Mouse (Mus musculus): ENCODE data around the gene Sort1. TPM values are rescaled to one million over a fixed set of nuclear protein-coding genes. Genes with fewer than 3 reads are reported as not detected.

Gene Sort1
- polyA plus RNA-seq, 1 experiment from 2014 or later: 19.4 TPM

DNA sequence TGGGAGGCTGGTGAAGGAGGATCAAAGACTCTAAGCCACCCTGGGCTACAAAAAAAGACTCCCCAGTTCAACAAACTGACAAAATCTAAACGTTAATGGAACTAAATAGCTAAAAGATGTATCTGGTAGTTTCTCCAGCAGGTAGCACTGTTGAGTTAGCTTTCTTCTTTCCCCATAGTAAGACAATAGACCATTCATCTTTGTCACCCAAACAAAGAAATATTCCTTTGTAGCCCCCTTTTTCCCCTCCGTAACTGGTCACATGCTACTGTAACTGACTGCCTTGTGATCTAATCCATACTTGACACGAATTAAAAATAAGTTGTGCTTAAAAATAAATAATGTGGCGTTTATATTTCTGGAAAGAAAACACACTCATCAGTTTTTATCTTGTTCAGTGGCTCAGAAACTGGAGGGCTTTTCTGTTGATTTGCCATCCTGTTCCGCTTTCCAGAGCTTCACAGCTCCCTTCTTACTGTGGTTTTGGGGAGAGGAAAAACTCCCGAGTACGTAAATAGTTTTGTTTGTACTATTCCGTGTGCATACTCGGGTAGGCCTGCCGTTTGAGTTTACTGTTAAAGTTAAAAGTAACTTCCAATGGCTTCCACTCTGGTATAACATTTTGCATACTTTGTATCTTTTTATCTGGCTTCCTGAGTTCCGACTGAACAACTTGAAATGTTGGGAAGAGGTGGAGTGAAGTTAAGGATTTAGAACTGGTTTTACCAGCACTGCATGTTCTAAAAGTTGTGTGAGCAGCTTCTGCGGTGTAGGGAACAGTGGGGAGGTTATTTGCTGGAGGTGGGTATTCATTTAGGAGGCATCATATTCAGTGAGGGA is 1.3 kb upstream of the Sort1 start:
- Histone ChIP-seq H3K27me3 (ENCODE audit: control insufficient read depth, insufficient read depth, low read length) (no peaks in the 10 kb centered on the region), H3K27ac (ENCODE audit: low read depth, low read length) (peak overlapping the region; percentile 79), H3K9me3 (ENCODE audit: control insufficient read depth, low read length) (no peaks in the 10 kb centered on the region), H3K4me1 (ENCODE audit: control insufficient read depth, insufficient read depth, low read length) (peaks cover 37% of the 10 kb centered on the region; the same call in 1 of the 2 replicates), H3K9ac (replicated peaks; ENCODE audit: low read depth, low read length) (0 out of 2 replicates have a peak overlapping the region, but pooled peaks have one; percentile 32), H3K4me2 (ENCODE audit: low read depth, low read length) (peak overlapping the region; percentile 44), H3K36me3 (ENCODE audit: control insufficient read depth, insufficient read depth, low read length) (peaks cover 2% of the 10 kb centered on the region; the same call in 1 of the 2 replicates), H3K4me3 (ENCODE audit: low read depth, low read length) (no peak overlapping the region)
- WGBS: 26% methylated on average over 12 of the region's 12 CpGs
- no peak for ATAC-seq (ENCODE audit: low read depth)

DNA sequence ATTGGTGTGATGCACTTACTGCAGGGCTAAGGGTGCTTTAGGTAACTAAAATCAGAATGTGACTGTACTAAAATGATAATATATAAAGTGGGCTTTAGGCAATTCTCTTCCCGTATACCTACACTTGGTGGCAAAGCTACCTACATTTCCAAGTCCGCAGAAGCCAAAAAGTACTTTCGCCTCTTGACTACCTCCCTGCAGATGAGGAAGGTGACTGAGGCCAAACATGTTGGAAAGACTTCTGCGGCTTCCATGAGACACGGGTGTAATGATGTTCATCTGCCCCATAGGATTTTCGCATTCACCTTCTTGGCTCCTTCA is 681 bp upstream of the Sort1 start:
- ATAC-seq (ENCODE audit: low read depth): no peak
- H3K27me3 ChIP-seq (ENCODE audit: control insufficient read depth, insufficient read depth, low read length): no peaks in the 10 kb centered on the region

DNA sequence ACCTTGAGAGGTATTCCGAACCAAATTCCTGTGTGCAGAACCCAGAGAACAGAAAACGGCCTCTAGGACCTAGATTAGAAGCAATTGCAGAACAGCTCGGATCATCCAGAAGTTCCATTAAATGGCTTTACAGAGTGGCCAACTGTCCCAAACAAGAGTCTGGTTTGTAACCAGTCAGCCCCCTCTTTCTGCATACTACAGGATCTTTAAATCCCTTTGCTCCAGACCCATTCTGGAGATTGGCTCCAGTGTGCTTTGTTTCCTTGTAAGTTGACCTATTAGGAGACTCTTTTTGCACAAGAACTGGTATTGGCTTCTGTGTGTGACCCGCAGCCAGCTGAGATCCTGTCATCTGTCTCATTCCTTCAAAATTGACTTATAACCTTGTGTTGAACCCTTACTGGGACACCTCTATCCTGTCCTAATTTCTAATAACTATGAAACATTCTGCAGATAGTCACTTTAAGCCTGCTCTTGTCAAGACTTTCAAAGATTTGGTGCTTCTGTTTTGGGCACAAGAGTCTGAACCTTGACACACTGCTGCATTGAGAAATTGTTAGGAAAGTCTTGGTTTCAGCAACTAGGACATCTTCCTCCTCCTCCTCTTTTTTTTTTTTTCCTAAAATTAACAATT is 1.3 kb downstream of the Sort1 start:
- Histone ChIP-seq H3K9me3 (ENCODE audit: control insufficient read depth, low read length) (no peaks in the 10 kb centered on the region), H3K4me2 (ENCODE audit: low read depth, low read length) (peak overlapping the region; percentile 70), H3K27ac (ENCODE audit: low read depth, low read length) (no peak overlapping the region), H3K36me3 (ENCODE audit: control insufficient read depth, insufficient read depth, low read length) (no peaks in the 10 kb centered on the region), H3K9ac (replicated peaks; ENCODE audit: low read depth, low read length) (peak overlapping the region; percentile 99; the same call in 1 of the 2 replicates), H3K27me3 (ENCODE audit: control insufficient read depth, insufficient read depth, low read length) (no peaks in the 10 kb centered on the region), H3K4me1 (ENCODE audit: control insufficient read depth, insufficient read depth, low read length) (peaks cover 53% of the 10 kb centered on the region), H3K4me3 (ENCODE audit: low read depth, low read length) (peak overlapping the region; percentile 99)
- no peak for ATAC-seq (ENCODE audit: low read depth)
- WGBS: 55% methylated on average over 4 of the region's 4 CpGs

More for the DNA sequence above, 681 bp upstream of the Sort1 start:
- H3K9me3 ChIP-seq (ENCODE audit: control insufficient read depth, low read length): no peaks in the 10 kb centered on the region
- H3K4me1 ChIP-seq (ENCODE audit: control insufficient read depth, insufficient read depth, low read length): peaks cover 43% of the 10 kb centered on the region
- H3K4me2 ChIP-seq (ENCODE audit: low read depth, low read length): peak overlapping the region; percentile 44
- peak overlapping the region; percentile 79 for H3K27ac ChIP-seq (ENCODE audit: low read depth, low read length)
- WGBS: 9% methylated on average over 6 of the region's 6 CpGs
- H3K9ac ChIP-seq (replicated peaks; ENCODE audit: low read depth, low read length): peak overlapping the region; percentile 99
- peak overlapping the region; percentile 99 for H3K4me3 ChIP-seq (ENCODE audit: low read depth, low read length)
- peaks cover 2% of the 10 kb centered on the region; the same call in 1 of the 2 replicates for H3K36me3 ChIP-seq (ENCODE audit: control insufficient read depth, insufficient read depth, low read length)

DNA sequence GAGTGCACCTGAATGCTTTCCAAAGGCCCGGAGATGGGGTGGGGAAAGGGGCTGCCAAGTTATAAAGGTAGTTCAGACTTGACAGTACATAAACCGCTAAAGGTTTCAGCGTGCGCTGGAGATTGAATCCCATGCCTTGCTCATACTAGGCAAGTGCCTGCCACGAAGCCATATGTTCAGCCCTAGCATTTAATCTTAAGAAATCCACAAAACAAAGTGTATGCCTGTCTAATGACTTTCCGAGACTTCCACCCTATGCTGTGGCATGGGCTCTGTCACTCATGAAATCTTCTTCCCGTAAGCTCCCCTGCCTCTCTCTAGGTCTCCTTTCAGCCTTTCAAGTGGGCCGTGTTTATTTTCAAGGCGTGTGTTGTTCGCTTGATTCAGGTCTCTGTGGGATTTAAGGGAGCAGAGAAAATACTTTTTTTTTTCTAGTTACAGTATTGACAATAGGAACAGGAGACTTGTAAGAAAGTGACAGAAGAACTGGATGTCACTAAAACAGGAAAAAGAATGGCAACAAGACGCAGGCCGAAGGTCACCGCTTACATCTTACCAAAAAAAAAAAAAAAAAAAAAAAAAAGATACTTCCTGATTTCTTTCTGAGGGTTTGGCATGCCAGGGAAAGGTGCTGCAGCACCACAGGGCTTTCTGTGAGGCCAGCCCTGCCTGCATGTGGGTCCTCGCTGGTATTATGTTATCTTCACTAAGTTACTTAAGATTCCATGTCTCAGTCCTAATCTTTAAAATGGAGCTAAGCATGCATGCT is 3.0 kb downstream of the Sort1 start:
- WGBS: 61% methylated on average over 14 of the region's 14 CpGs
- Histone ChIP-seq H3K36me3 (ENCODE audit: control insufficient read depth, insufficient read depth, low read length) (no peaks in the 10 kb centered on the region), H3K27ac (ENCODE audit: low read depth, low read length) (no peak overlapping the region), H3K9me3 (ENCODE audit: control insufficient read depth, low read length) (no peaks in the 10 kb centered on the region), H3K9ac (replicated peaks; ENCODE audit: low read depth, low read length) (no peak overlapping the region), H3K4me1 (ENCODE audit: control insufficient read depth, insufficient read depth, low read length) (peaks cover 56% of the 10 kb centered on the region), H3K4me3 (ENCODE audit: low read depth, low read length) (no peak overlapping the region), H3K4me2 (ENCODE audit: low read depth, low read length) (no peak overlapping the region), H3K27me3 (ENCODE audit: control insufficient read depth, insufficient read depth, low read length) (no peaks in the 10 kb centered on the region)
- ATAC-seq (ENCODE audit: low read depth): no peak

DNA sequence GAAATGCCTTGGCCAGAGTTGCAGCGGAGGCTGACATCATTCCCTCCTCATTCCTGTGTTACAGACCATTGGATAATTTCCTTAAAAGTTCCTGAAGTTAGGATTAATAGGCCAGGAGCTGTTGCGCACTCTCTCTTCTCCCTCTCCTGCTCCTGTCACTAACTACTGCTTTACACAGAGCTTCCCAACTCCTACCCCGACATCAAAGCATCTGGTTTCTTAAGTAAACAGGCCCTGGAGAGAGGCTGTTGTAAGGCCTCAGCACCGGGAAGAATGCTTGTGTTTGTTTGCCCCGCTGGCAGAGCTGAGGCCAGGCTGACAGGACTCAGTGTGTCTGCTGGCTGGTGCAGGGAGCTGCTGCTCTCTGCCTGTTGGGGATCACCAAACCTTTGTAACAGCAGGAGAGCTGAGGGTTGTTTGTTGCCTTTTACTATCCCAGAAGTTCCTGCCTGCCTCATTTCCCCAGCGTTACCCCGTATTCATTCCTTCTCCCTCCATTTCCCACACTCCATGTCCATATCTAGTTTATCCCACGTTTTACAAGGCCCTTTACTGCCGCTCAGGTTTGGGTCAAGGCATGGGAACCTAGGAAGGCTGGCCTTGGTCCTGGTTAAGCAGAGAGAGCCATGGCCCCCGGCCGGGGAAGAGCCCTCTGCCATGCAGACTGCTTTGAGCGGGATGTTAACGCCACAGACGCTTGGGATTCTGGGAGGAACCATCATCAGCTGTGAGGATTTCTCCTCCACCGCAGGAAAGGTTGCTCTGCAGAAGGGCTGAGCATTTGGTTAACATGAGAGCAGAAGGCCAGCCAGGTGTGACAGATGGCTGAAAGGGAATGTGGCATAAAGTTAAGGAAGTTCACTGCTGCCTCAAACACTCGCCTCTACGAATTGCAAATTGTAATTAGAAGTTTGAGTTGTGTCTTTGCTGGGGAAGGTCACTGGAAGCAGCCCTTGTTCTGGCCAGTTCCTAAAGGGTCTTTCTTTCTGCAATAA is 4.2 kb downstream of the Sort1 start:
- Histone ChIP-seq H3K4me1 (ENCODE audit: control insufficient read depth, insufficient read depth, low read length) (peaks cover 49% of the 10 kb centered on the region), H3K27ac (ENCODE audit: low read depth, low read length) (peak overlapping the region; percentile 22), H3K27me3 (ENCODE audit: control insufficient read depth, insufficient read depth, low read length) (no peaks in the 10 kb centered on the region), H3K9me3 (ENCODE audit: control insufficient read depth, low read length) (no peaks in the 10 kb centered on the region), H3K9ac (replicated peaks; ENCODE audit: low read depth, low read length) (peak overlapping the region; percentile 25; the same call in 1 of the 2 replicates), H3K36me3 (ENCODE audit: control insufficient read depth, insufficient read depth, low read length) (no peaks in the 10 kb centered on the region), H3K4me2 (ENCODE audit: low read depth, low read length) (peak overlapping the region; percentile 23; the same call in 1 of the 2 replicates), H3K4me3 (ENCODE audit: low read depth, low read length) (no peak overlapping the region)
- no peak for ATAC-seq (ENCODE audit: low read depth)
- 8% methylated on average over 17 of the region's 17 CpGs for WGBS

DNA sequence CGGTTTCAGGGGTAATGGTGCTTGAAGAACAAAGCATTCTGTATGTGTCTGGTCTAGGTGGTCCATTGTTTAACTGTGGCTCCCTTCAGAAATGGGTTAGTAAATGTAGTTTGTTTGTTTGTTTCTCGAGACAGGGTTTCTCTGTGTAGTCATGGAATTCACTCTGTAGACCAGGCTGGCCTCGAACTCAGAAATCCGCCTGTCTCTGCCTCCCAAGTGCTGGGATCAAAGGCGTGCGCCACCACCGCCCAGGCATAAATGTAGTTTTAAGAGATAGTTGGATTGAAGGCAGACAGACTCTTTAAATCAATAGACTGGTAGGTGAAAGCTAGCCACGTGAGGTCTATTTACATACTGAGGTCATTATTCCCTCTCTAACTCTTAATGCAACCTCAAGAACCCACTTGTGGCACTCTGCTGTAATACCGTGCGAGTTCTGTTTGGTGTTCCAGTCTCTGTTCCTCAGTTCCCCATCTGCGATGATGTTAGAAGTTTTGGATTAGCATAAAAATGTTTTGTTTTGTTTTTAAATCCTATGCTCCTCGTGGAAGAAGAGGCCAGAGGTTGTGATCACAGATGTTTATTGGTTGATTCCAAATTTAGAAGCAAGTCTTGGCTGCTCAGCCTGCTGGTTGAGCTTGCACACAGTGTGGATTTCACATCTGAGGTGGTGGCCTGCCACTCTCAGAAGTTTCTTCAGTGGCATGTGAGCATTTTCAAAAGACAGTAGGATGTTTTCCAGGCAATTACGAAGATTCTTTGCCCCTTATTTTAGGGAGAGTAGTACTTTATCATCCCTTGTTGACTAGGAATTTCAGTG is 5.6 kb downstream of the Sort1 start:
- Histone ChIP-seq H3K27ac (ENCODE audit: low read depth, low read length) (no peak overlapping the region), H3K4me2 (ENCODE audit: low read depth, low read length) (no peak overlapping the region)

DNA sequence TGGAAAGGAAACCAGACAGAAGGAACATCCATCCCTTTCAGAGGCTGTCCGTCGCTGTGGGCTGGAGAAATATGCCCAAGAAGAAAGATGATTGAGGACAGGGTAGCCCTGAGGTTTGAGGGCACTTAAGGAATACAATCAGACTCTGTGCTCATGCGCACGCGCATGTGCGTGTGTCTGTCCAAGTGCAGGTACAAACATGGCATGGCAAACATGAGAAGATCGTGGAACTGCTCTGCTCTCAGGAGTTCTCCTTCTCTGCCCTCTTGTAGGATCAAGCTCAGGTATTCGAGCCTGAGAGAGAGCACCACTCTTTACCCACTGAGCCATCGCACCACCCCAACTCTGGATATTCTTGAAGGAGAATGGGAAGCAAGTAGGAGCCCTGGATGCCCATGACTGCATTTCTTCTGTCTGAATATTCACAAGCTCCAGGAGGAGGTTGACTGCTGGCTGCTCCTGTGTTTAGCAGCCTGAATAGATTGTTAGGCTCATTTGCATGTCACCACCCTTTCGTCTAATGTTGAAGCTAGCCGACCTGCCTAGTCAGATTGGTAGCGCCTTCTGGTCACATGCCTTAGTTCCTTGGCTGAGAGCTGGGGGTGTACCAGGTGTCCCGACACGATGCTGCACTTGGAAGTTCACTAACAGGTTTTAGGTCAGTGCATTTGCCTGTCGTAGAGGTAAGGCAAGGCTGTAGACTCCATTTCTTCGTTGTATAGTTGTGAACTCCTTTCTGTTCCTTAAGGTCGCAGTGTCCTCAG is 7.3 kb downstream of the Sort1 start:
- WGBS: 64% methylated on average over 17 of the region's 17 CpGs
- H3K4me1 ChIP-seq (ENCODE audit: control insufficient read depth, insufficient read depth, low read length): peaks cover 47% of the 10 kb centered on the region
- no peak overlapping the region for H3K9ac ChIP-seq (replicated peaks; ENCODE audit: low read depth, low read length)
- no peak overlapping the region for H3K4me2 ChIP-seq (ENCODE audit: low read depth, low read length)
- no peaks in the 10 kb centered on the region for H3K9me3 ChIP-seq (ENCODE audit: control insufficient read depth, low read length)
- no peak overlapping the region for H3K4me3 ChIP-seq (ENCODE audit: low read depth, low read length)
- no peak overlapping the region for H3K27ac ChIP-seq (ENCODE audit: low read depth, low read length)
- ATAC-seq (ENCODE audit: low read depth): no peak
- H3K36me3 ChIP-seq (ENCODE audit: control insufficient read depth, insufficient read depth, low read length): no peaks in the 10 kb centered on the region
- no peaks in the 10 kb centered on the region for H3K27me3 ChIP-seq (ENCODE audit: control insufficient read depth, insufficient read depth, low read length)

More for the DNA sequence above, 5.6 kb downstream of the Sort1 start:
- Histone ChIP-seq H3K9me3 (ENCODE audit: control insufficient read depth, low read length) (no peaks in the 10 kb centered on the region), H3K4me1 (ENCODE audit: control insufficient read depth, insufficient read depth, low read length) (peaks cover 48% of the 10 kb centered on the region), H3K36me3 (ENCODE audit: control insufficient read depth, insufficient read depth, low read length) (no peaks in the 10 kb centered on the region), H3K4me3 (ENCODE audit: low read depth, low read length) (no peak overlapping the region), H3K27me3 (ENCODE audit: control insufficient read depth, insufficient read depth, low read length) (no peaks in the 10 kb centered on the region), H3K9ac (replicated peaks; ENCODE audit: low read depth, low read length) (no peak overlapping the region)
- ATAC-seq (ENCODE audit: low read depth): no peak
- WGBS: 78% methylated on average over 13 of the region's 13 CpGs
